Mouse (Mus musculus): Measurements from ENCODE around the gene Dock2. TPM values are rescaled to one million over a fixed set of nuclear protein-coding genes. Genes with fewer than 3 reads are reported as not detected.

Gene Dock2
- polyA plus RNA-seq, 1 experiment from 2014 or later = 0.54 TPM

DNA sequence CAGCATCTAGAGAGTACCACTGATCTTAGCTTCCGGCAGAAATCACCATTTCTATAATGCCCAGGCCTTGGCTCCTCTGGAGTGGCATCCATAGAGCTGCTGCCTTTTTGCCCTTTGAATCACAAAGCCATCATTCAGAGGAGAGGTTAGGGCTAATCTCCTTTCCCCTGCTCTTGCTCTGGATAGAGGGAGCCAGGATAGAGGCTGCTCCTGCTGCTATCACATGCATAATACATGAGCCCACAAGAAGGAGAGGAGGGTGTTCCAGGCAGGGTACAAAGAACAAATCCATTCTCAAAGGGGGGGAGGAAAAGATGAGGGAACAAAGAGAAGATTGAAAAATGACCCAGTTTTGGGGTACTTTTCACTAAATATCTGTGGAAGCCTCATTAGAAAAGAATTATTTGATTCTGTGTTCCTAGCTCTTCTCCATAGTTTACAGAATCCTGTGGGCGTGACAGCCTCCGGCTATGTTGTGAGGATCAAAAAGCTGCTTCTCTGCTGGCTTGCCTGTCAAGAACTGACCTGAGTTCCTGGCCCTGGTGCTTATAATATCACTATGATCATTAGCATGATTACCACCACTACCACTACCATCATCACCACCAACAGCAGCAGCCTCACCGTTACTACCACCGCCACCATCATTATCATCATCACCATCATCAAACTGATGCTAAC lies 485.9 kb downstream of the Dock2 start:
- Histone ChIP-seq H3K4me3 (no peak overlapping the region), H3K27me3 (no peaks in the 10 kb centered on the region), H3K36me3 (no peaks in the 10 kb centered on the region), H3K9me3 (no peaks in the 10 kb centered on the region), H3K9ac (no peak overlapping the region), H3K27ac (replicated peaks) (no peak overlapping the region), H3K4me2 (no peak overlapping the region), H3K4me1 (replicated peaks) (peaks cover 5% of the 10 kb centered on the region)
- ATAC-seq (ENCODE audit: low FRiP score, low read depth) = peak; percentile 45; the same call in 1 of the 2 replicates
- 39% methylated on average over 5 of the region's 5 CpGs for WGBS

DNA sequence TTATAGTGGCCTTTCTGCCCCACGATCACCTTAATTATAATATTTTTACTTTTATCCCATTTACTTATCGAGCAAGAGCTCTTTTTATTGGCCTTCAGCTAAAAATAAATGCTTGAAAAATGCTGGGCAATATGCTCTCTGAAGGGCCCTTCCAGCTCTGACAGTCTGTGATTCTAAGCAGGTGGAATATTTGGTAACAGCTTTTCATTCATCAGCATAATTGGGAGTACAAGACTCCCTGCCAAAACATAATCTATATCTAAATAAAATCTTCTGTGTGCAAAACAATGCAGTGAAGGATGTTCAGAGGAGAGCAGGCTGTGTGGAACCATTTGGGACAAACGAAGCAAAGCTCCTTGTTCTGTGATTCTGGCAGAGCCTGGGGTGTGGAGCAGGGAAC lies 492.4 kb downstream of the Dock2 start:
- no peak overlapping the region for H3K4me2 ChIP-seq
- H3K36me3 ChIP-seq = no peaks in the 10 kb centered on the region
- no peak overlapping the region for H3K4me3 ChIP-seq
- no peak for ATAC-seq (ENCODE audit: low FRiP score, low read depth)
- WGBS = 53% methylated on average over 3 of the region's 3 CpGs
- H3K27ac ChIP-seq (replicated peaks) = no peak overlapping the region
- H3K9ac ChIP-seq = no peak overlapping the region
- H3K27me3 ChIP-seq = no peaks in the 10 kb centered on the region
- 0 out of 2 replicates have a peak, but pooled peaks cover 6% of the 10 kb centered on the region for H3K4me1 ChIP-seq (replicated peaks)
- no peaks in the 10 kb centered on the region for H3K9me3 ChIP-seq

DNA sequence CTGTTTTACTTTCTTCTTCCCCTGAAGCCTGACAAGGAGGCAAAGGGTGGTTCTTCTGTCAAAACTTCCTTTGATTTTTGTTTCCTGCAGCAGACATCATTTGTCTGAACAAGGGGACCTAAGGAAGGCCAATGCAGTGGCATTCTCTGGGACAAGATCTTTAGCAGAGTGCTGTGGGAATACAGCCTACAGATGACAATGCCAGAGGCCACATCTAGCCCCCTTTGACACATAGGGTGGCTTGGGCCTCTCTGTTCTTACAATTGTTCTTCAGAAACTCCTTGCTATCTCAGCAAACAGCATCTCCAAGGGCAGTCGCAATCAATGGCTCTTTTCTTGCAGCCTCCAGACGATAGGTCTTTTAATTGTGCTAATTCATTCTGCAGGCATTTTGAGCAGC lies 493.0 kb downstream of the Dock2 start:
- Histone ChIP-seq H3K4me3 (no peak overlapping the region), H3K9me3 (no peaks in the 10 kb centered on the region), H3K27me3 (no peaks in the 10 kb centered on the region; the same call in 1 of the 2 replicates), H3K9ac (no peak overlapping the region), H3K4me1 (replicated peaks) (0 out of 2 replicates have a peak, but pooled peaks cover 6% of the 10 kb centered on the region), H3K27ac (replicated peaks) (no peak overlapping the region), H3K36me3 (no peaks in the 10 kb centered on the region), H3K4me2 (no peak overlapping the region)
- 19% methylated on average over 2 of the region's 2 CpGs for WGBS
- no peak for ATAC-seq (ENCODE audit: low FRiP score, low read depth)

DNA sequence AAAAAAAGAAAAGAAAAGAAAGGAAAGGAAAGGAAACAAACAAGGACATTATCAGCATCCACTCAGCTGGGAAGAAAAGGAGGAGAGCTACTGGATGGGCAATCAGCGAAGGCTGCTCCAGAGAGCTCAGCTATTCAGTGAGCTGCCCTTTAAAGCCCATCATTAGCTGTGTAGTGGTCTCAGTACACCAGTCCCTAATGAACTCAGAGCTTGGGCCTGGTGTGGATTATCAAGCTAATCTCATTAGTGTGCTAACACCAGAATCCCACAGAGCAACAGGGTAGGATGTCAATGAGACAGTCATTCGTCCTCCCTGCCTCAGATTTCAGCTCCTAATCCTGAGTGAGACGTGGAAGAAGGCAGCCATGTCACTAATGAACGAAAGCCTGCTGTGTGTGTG lies 493.4 kb downstream of the Dock2 start:
- Histone ChIP-seq H3K27ac (replicated peaks) (no peak overlapping the region), H3K4me3 (no peak overlapping the region), H3K9me3 (no peaks in the 10 kb centered on the region), H3K4me2 (no peak overlapping the region), H3K4me1 (replicated peaks) (0 out of 2 replicates have a peak, but pooled peaks cover 6% of the 10 kb centered on the region), H3K9ac (no peak overlapping the region), H3K27me3 (no peaks in the 10 kb centered on the region; the same call in 1 of the 2 replicates), H3K36me3 (no peaks in the 10 kb centered on the region)
- ATAC-seq (ENCODE audit: low FRiP score, low read depth) = no peak
- WGBS = 42% methylated on average over 4 of the region's 4 CpGs

DNA sequence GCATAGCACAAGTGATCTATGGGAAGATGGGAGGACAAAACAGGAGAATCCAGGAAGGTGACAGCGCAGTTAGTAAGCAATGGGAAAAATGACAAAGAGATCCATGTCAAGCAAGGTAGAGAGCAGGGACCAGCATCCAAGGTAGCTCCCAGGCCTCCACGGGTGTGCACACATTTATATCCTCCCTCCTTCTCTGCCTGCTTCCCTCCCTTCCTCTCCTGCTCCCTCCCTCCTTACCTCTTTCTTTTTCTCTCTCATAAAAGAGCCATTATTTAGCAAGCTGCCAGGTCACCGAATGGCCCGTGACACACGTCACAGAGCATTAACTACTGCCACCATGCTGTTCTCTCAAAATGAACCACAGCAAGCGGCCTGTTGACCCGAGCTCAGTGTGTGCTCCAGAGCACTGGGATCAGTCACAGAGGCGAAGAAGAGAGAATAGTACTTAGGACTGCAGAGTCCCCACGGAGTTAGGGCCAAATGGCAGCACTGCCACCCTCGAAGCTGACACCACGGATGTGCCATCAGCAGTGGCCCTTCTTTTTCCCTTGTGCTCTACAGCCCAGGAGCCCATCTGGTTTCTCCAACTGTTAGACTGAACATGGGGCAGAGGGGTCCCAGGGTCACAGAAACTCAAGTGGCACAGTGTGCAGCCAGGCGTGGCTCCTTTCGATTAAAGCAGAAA lies 499.4 kb downstream of the Dock2 start:
- no peak overlapping the region for H3K9ac ChIP-seq
- H3K27me3 ChIP-seq = peaks cover 5% of the 10 kb centered on the region; the same call in 1 of the 2 replicates
- no peak overlapping the region for H3K4me2 ChIP-seq
- H3K36me3 ChIP-seq = no peaks in the 10 kb centered on the region
- peaks cover 7% of the 10 kb centered on the region for H3K4me1 ChIP-seq (replicated peaks)
- WGBS = 17% methylated on average over 13 of the region's 13 CpGs
- no peaks in the 10 kb centered on the region for H3K9me3 ChIP-seq
- no peak overlapping the region for H3K4me3 ChIP-seq
- ATAC-seq (ENCODE audit: low FRiP score, low read depth) = 0 out of 2 replicates have a peak, but pooled peaks have one; percentile 8
- no peak overlapping the region for H3K27ac ChIP-seq (replicated peaks)

DNA sequence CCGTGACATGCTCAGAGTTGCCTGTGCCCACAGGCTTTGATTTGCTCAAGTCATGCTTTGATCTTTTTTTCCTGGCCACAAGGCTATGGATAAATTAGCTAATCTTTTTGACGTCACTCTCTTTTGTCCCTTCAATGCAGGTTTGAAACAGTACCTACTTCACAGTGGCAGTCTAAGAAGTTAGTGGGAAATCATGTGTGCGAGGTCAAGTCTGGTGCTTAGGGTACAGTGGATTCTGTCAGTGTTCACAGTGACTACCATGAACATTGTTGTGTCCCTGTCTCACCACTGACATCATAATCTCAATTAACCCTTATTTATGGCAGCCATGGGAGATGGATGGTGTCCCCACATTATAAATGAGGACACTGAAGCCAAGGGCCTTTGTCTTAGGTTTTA lies 506.6 kb downstream of the Dock2 start:
- Histone ChIP-seq H3K36me3 (no peaks in the 10 kb centered on the region), H3K9me3 (no peaks in the 10 kb centered on the region), H3K27me3 (0 out of 2 replicates have a peak, but pooled peaks cover 2% of the 10 kb centered on the region), H3K4me3 (no peak overlapping the region), H3K27ac (replicated peaks) (no peak overlapping the region), H3K4me2 (peak overlapping the region; percentile 41), H3K4me1 (replicated peaks) (peaks cover 10% of the 10 kb centered on the region), H3K9ac (no peak overlapping the region)
- ATAC-seq (ENCODE audit: low FRiP score, low read depth) = 0 out of 2 replicates have a peak, but pooled peaks have one; percentile 27
- 43% methylated on average over 3 of the region's 3 CpGs for WGBS

DNA sequence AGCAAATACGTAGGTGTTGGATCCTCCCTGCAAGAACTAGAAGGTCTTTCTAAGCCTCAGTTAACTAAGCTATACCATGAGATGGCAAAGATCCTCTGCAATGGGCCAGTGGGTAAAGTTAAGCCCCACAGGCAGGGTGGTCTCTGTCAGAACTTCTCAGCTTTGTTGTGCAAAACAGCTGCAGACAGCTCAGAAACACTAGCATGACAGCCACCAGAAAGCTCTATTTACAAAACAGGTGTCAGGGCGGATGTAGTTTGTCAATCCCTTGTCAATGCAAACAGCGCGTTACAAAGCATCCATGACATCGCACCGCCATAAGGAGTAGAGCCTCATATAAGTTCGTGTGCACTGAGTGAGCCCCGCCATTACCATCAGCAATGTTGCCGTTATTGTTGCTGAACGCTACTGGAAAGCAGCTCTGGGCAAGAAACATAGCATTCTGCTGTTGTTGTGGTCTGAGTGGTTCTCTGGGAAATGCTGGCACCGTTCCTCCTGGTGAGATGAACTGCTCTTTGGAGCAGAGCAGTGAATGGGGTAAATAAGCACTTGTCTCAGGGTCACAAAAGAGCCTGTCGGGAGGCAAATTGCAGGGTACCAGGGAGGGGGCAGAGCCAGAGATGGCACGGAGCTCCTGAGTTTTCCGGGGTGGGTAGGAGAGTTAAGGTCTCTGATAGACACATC lies 507.2 kb downstream of the Dock2 start:
- Histone ChIP-seq H3K4me1 (replicated peaks) (peaks cover 10% of the 10 kb centered on the region), H3K27ac (replicated peaks) (no peak overlapping the region), H3K4me2 (peak overlapping the region; percentile 41), H3K9me3 (no peaks in the 10 kb centered on the region), H3K36me3 (no peaks in the 10 kb centered on the region), H3K4me3 (no peak overlapping the region), H3K9ac (no peak overlapping the region), H3K27me3 (0 out of 2 replicates have a peak, but pooled peaks cover 2% of the 10 kb centered on the region)
- ATAC-seq (ENCODE audit: low FRiP score, low read depth) = peak; percentile 73
- 22% methylated on average over 14 of the region's 14 CpGs for WGBS

DNA sequence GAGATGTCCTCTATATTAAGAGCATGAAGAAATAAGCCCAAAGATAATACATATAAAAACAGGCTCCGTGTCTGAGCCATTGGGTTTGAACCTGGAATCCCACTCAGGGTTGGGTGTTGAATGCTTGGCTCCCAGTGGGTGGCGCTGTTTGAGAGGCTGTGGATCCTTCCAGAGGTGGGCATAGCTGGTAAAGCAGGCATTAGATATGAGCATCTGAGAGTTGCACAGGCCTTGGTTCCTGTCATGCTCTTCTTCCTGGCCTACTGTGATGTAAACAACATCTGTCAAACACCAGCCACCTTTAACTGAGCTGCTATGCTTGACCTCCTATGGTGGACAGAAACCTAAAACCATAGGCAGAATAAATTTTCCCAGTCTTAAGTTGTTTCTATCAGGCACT lies 507.8 kb downstream of the Dock2 start:
- Histone ChIP-seq H3K4me3 (no peak overlapping the region), H3K9me3 (no peaks in the 10 kb centered on the region), H3K36me3 (no peaks in the 10 kb centered on the region), H3K27ac (replicated peaks) (no peak overlapping the region), H3K27me3 (0 out of 2 replicates have a peak, but pooled peaks cover 2% of the 10 kb centered on the region), H3K4me1 (replicated peaks) (peaks cover 10% of the 10 kb centered on the region), H3K9ac (no peak overlapping the region), H3K4me2 (no peak overlapping the region)
- 47% methylated on average over 2 of the region's 2 CpGs for WGBS
- ATAC-seq (ENCODE audit: low FRiP score, low read depth) = no peak

DNA sequence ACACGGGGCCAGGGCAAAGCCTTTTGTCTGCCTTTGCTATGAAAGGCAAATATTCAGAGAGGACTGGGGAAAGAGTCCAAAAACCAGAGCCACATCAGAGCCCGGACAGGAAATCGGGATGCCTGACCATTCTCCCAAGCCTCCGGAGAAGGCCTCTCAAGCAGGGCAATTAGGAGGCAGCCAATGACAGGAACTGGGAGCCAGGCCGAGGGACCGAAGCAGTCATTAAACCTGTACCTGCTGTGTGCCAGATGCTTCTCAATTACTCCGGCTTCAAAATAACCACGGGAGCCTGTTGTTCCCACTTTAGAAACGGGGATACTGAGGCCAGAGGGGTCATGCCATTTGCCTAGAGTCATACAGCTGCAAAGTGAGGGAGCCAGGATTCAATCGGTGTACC lies 511.7 kb downstream of the Dock2 start:
- no peak overlapping the region for H3K9ac ChIP-seq
- no peak overlapping the region for H3K4me3 ChIP-seq
- 50% methylated on average over 10 of the region's 10 CpGs for WGBS
- no peak overlapping the region for H3K4me2 ChIP-seq
- no peaks in the 10 kb centered on the region for H3K9me3 ChIP-seq
- ATAC-seq (ENCODE audit: low FRiP score, low read depth) = no peak
- 0 out of 2 replicates have a peak, but pooled peaks cover 4% of the 10 kb centered on the region for H3K27me3 ChIP-seq
- no peaks in the 10 kb centered on the region for H3K36me3 ChIP-seq
- H3K27ac ChIP-seq (replicated peaks) = no peak overlapping the region
- H3K4me1 ChIP-seq (replicated peaks) = peaks cover 10% of the 10 kb centered on the region

DNA sequence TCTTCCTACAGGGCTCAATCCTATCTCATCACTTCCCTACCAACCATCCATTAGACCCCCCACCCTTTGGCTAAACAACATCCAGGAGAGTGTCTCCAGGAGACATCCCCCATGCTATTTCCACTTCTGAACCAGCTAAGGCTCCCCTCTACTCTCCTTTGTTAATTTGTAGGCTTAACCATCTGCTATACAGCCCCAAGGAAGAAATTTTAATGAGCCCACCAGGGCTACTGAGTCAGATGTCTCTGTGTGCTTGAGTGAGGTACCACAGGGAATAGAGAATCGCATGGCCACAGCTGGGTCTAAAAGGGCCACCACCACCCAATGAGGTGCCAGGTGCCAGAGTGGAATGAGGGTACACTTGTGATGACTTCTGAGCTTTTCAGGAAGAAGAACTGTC lies 519.6 kb downstream of the Dock2 start:
- 50% methylated on average over 1 of the region's 1 CpGs for WGBS
- 0 out of 2 replicates have a peak, but pooled peaks cover 2% of the 10 kb centered on the region for H3K27me3 ChIP-seq
- no peak overlapping the region for H3K27ac ChIP-seq (replicated peaks)
- no peak for ATAC-seq (ENCODE audit: low FRiP score, low read depth)
- H3K4me3 ChIP-seq = no peak overlapping the region
- no peak overlapping the region for H3K9ac ChIP-seq
- no peaks in the 10 kb centered on the region for H3K4me1 ChIP-seq (replicated peaks)
- no peaks in the 10 kb centered on the region for H3K9me3 ChIP-seq
- no peaks in the 10 kb centered on the region for H3K36me3 ChIP-seq
- H3K4me2 ChIP-seq = no peak overlapping the region

DNA sequence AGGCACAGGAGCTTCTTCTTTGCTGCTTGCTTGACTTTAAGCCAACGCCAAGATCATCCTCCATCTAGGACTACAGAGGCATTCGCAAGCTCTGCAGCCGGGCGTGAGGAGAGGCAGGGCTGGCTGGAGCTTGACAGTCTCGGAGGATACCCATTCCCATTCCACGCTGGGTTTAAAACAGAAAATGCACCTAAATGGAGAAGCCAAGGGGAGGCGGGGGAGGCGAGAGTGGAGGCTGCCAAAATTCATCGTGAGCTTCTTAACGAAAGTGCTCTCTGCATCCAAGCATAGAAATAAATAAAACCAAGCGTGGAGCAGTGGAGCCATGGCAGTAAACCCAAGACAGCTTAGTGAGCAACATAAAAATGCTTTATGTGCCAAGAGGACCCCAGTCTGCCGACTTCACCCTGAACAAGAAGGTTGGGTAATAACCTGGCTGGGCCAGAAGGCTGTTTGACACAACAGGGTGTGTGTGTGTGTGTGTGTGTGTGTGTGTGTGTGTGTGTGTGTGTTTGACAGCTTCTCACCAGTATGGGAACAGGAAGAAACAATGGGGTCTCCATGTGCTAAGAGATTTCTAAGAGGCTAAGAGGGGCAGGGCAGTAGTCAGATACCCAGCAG lies 524.7 kb downstream of the Dock2 start:
- no peak for ATAC-seq (ENCODE audit: low FRiP score, low read depth)
- no peak overlapping the region for H3K9ac ChIP-seq
- no peaks in the 10 kb centered on the region for H3K27me3 ChIP-seq
- H3K4me2 ChIP-seq = no peak overlapping the region
- H3K27ac ChIP-seq (replicated peaks) = no peak overlapping the region
- H3K9me3 ChIP-seq = no peaks in the 10 kb centered on the region
- H3K36me3 ChIP-seq = no peaks in the 10 kb centered on the region
- no peaks in the 10 kb centered on the region for H3K4me1 ChIP-seq (replicated peaks)
- 82% methylated on average over 12 of the region's 12 CpGs for WGBS
- H3K4me3 ChIP-seq = no peak overlapping the region
